Mouse (Mus musculus) stomach, embryonic 14.5 days (tissue): ENCODE data around the gene Gm20388. TPM values are rescaled to one million over a fixed set of nuclear protein-coding genes. Genes with fewer than 3 reads are reported as not detected.

ENCODE experiments used
- ATAC-seq: fragments of 200-750 bp; cut with Nextera tagmentation; 2 replicates; pipeline ENCODE4 v1.8.0; 2017; ENCODE audit warnings: low read depth, moderate TSS enrichment; ENCODE audit not compliant: insufficient number of reproducible peaks, insufficient read depth, low FRiP score
- H3K27ac ChIP-seq: fragments of 300-500 bp; sonication (generic); 2 replicates; pipeline ENCODE4 v1.5.1; 2014; ENCODE audit warnings: mild to moderate bottlenecking, low read length, moderate library complexity, mixed read lengths
- H3K27me3 ChIP-seq: fragments of 300-500 bp; sonication (generic); 2 replicates; pipeline ENCODE4 v1.6.1; 2014; ENCODE audit warnings: low read length, control low read depth, mixed read lengths; ENCODE audit not compliant: control insufficient read depth, insufficient read depth
- H3K36me3 ChIP-seq: fragments of 300-500 bp; sonication (generic); 2 replicates; pipeline ENCODE4 v1.6.1; 2014; ENCODE audit warnings: mild to moderate bottlenecking, control low read depth, low read length, moderate library complexity, mixed read lengths; ENCODE audit not compliant: control insufficient read depth, insufficient read depth
- H3K4me1 ChIP-seq: fragments of 300-500 bp; sonication (generic); 2 replicates; pipeline ENCODE4 v1.6.1; 2014; ENCODE audit warnings: low read length, control low read depth, mixed read lengths; ENCODE audit not compliant: control insufficient read depth, insufficient read depth
- H3K4me2 ChIP-seq: fragments of 300-500 bp; sonication (generic); replicated peaks from 2 replicates; pipeline ENCODE4 v1.6.1; 2014; ENCODE audit warnings: low read depth, low read length, control low read depth
- H3K4me3 ChIP-seq: fragments of 300-500 bp; sonication (generic); 2 replicates; pipeline ENCODE4 v1.5.1; 2014; ENCODE audit warnings: low read depth, low read length, control low read depth
- H3K9ac ChIP-seq: fragments of 300-500 bp; sonication (generic); replicated peaks from 2 replicates; pipeline ENCODE4 v1.6.1; 2014; ENCODE audit warnings: low read depth, mild to moderate bottlenecking, control low read depth, low read length, moderate library complexity, mixed read lengths
- H3K9me3 ChIP-seq: fragments of 300-500 bp; sonication (generic); 2 replicates; pipeline ENCODE4 v1.6.1; 2016; ENCODE audit warnings: low read depth, low read length, control low read depth; ENCODE audit not compliant: control insufficient read depth
- WGBS: fragments of 180-500 bp; shearing (Covaris S2); extraction: QIAGEN DNeasy Blood & Tissue Kit; methylation state at CpG from one replicate; pipeline ENCODE4 v1.1.7; 2014; 5-methylcytosine and 5-hydroxymethylcytosine counted together
- polyA plus RNA-seq: library from polyadenylated mRNA; unstranded; fragments of >200 nt; fragmentation: Nextera tagmentation; extraction: Ambion mirVana; gene quantifications from 2 replicates; pipeline ENCODE4 v1.2.1, GENCODE M21; 2014

Gm20388 gene
- polyA plus RNA-seq, 1 experiment from 2014 or later, result 11.4 TPM

DNA sequence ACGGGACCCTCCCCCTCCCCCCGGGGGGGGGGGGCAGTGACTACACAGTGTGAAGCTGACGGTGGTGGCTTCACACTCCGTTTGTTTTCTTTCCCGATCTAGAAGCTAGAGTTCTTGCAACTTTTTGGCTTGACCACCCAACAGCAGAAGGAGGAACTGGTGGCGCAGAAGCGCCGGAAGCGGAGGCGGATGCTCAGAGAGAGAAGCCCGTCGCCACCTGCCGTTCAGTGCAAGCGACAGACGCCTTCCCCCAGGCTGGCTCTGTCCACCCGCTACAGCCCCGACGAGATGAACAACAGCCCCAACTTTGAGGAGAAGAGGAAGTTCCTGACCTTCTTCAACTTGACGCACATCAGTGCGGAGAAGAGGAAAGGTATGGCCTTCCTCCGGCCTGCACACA lies 661.9 kb downstream of the Gm20388 start:
- Histone ChIP-seq H3K4me1 (0 out of 2 replicates have a peak, but pooled peaks cover 2% of the 10 kb centered on the region), H3K4me2 (no peak overlapping the region), H3K9me3 (no peaks in the 10 kb centered on the region), H3K9ac (no peak overlapping the region), H3K27me3 (no peaks in the 10 kb centered on the region), H3K36me3 (peaks cover 84% of the 10 kb centered on the region), H3K4me3 (no peak overlapping the region), H3K27ac (no peak overlapping the region)
- 82% methylated on average over 21 of the region's 21 CpGs for WGBS
- no peak for ATAC-seq

DNA sequence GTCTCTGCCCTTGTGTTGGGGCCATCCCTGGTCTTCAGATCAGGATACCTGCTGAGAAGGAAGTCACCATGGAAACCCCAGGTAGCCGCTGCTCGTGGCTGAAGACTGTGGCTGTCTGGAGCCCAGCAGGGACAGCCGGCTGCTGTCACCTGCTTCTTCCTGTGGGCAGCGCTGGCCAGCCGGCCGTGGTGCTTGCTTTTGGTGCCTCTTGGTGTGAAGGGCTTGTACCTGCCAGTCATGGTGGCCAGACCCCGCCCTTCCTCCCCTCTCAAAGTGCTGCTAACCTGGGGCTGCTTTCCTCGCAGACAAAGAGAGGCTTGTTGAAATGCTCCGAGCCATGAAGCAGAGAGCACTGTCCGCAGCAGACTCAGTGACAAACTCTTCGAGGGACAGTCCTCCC lies 663.2 kb downstream of the Gm20388 start:
- H3K36me3 ChIP-seq, result peaks cover 86% of the 10 kb centered on the region

DNA sequence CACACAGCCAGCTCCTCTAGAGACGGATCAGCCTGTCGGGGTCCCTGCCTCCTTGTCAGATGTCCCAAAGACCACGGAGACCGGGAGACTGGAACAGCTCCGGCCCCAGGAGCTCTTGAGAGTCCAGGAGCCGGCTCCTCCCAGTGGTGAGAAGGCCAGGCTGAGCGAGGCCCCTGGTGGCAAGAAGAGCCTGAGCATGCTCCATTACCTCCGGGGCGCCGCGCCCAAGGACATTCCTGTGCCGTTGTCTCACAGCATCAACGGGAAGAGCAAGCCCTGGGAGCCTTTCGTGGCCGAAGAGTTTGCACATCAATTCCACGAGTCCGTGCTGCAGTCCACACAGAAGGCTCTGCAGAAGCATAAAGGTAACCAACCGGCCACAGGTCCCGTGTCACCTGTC lies 664.3 kb downstream of the Gm20388 start:
- Histone ChIP-seq H3K9me3 (no peaks in the 10 kb centered on the region), H3K9ac (no peak overlapping the region), H3K4me2 (no peak overlapping the region), H3K4me1 (0 out of 2 replicates have a peak, but pooled peaks cover 2% of the 10 kb centered on the region), H3K27ac (no peak overlapping the region), H3K4me3 (no peak overlapping the region), H3K36me3 (peaks cover 86% of the 10 kb centered on the region), H3K27me3 (no peaks in the 10 kb centered on the region)
- 73% methylated on average over 19 of the region's 19 CpGs for WGBS
- no peak for ATAC-seq

More for the DNA sequence above, 663.2 kb downstream of the Gm20388 start:
- no peak for ATAC-seq
- H3K4me2 ChIP-seq, result no peak overlapping the region
- H3K9ac ChIP-seq, result no peak overlapping the region
- no peak overlapping the region for H3K27ac ChIP-seq
- no peak overlapping the region for H3K4me3 ChIP-seq
- no peaks in the 10 kb centered on the region for H3K9me3 ChIP-seq
- H3K4me1 ChIP-seq, result 0 out of 2 replicates have a peak, but pooled peaks cover 2% of the 10 kb centered on the region
- 80% methylated on average over 11 of the region's 11 CpGs for WGBS
- no peaks in the 10 kb centered on the region for H3K27me3 ChIP-seq

- no peak overlapping the region for H3K27ac ChIP-seq
- 44% methylated on average over 9 of the region's 9 CpGs for WGBS
- ATAC-seq, result no peak
Measured at GRCm38 (mm10) chr8:120575801-120576200, 665.2 kb downstream of the Gm20388 start.

GRCm38 (mm10) chr8:120577821-120578220 lies 667.2 kb downstream of the Gm20388 start:
- no peaks in the 10 kb centered on the region for H3K9me3 ChIP-seq
- H3K4me1 ChIP-seq, result 0 out of 2 replicates have a peak, but pooled peaks cover 2% of the 10 kb centered on the region
- H3K27ac ChIP-seq, result no peak overlapping the region
- H3K4me3 ChIP-seq, result no peak overlapping the region
- H3K4me2 ChIP-seq, result no peak overlapping the region
- 92% methylated on average over 17 of the region's 17 CpGs for WGBS
- no peaks in the 10 kb centered on the region for H3K27me3 ChIP-seq
- peaks cover 93% of the 10 kb centered on the region for H3K36me3 ChIP-seq
- ATAC-seq, result no peak
- H3K9ac ChIP-seq, result no peak overlapping the region

More at GRCm38 (mm10) chr8:120575801-120576200, 665.2 kb downstream of the Gm20388 start:
- Histone ChIP-seq H3K4me3 (no peak overlapping the region), H3K9ac (no peak overlapping the region), H3K27me3 (no peaks in the 10 kb centered on the region), H3K4me1 (0 out of 2 replicates have a peak, but pooled peaks cover 2% of the 10 kb centered on the region), H3K36me3 (peaks cover 94% of the 10 kb centered on the region), H3K9me3 (no peaks in the 10 kb centered on the region), H3K4me2 (no peak overlapping the region)

- ATAC-seq, result no peak
- 0 out of 2 replicates have a peak, but pooled peaks cover 2% of the 10 kb centered on the region for H3K4me1 ChIP-seq
- no peaks in the 10 kb centered on the region for H3K9me3 ChIP-seq
- 92% methylated on average over 8 of the region's 8 CpGs for WGBS
- H3K27me3 ChIP-seq, result no peaks in the 10 kb centered on the region
- no peak overlapping the region for H3K4me3 ChIP-seq
- no peak overlapping the region for H3K9ac ChIP-seq
- no peak overlapping the region for H3K27ac ChIP-seq
- H3K4me2 ChIP-seq, result no peak overlapping the region
- peaks cover 67% of the 10 kb centered on the region for H3K36me3 ChIP-seq
Measured at GRCm38 (mm10) chr8:120580336-120581000, 669.8 kb downstream of the Gm20388 start.

DNA sequence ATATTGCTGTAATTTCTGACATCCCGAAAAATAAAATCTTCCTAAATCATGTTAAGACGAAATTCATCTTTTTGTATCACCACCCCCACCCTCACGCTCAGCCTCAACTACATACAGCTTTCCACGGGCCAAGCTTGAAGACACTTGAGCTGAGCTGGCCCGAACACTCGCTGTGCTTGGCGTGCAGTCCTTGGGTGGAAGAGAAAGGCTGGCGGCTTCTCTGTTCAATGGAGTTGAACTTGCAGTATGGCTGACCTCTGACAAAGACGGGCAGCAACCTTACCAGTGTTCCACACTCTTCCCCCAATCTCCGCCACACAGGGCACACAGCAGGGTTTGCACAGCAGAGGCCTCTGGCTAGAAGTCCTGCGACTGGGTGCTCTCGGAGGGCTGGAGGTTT lies 670.7 kb downstream of the Gm20388 start:
- H3K9ac ChIP-seq, result no peak overlapping the region
- no peaks in the 10 kb centered on the region for H3K27me3 ChIP-seq
- H3K36me3 ChIP-seq, result peaks cover 59% of the 10 kb centered on the region
- 93% methylated on average over 12 of the region's 12 CpGs for WGBS
- no peak for ATAC-seq
- no peak overlapping the region for H3K4me3 ChIP-seq
- no peak overlapping the region for H3K4me2 ChIP-seq
- H3K27ac ChIP-seq, result no peak overlapping the region
- H3K9me3 ChIP-seq, result no peaks in the 10 kb centered on the region
- H3K4me1 ChIP-seq, result no peaks in the 10 kb centered on the region

DNA sequence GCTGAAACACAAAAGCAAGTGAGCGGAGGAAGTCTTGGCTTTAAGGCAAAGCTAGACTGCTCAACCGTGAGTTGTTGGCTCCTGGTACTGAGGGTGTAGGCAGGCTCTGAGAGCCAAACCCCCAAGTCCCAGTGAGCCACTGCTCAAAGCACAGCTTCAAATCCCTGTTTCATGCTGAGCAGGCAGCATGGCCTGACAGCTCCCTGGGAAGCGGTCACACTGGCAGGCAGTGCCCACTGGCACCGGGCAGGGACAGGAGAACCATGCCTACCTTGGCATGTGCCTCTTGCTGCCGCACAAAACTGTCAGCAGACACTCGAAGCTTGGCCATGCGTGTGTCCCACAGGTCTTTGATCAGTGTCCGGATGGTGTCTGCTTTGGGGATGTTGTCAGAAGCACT lies 671.2 kb downstream of the Gm20388 start:
- no peaks in the 10 kb centered on the region for H3K27me3 ChIP-seq
- no peak overlapping the region for H3K27ac ChIP-seq
- H3K36me3 ChIP-seq, result peaks cover 55% of the 10 kb centered on the region
- no peak overlapping the region for H3K9ac ChIP-seq
- H3K4me2 ChIP-seq, result no peak overlapping the region
- H3K4me1 ChIP-seq, result no peaks in the 10 kb centered on the region
- no peak for ATAC-seq
- H3K4me3 ChIP-seq, result no peak overlapping the region
- H3K9me3 ChIP-seq, result no peaks in the 10 kb centered on the region
- 91% methylated on average over 8 of the region's 8 CpGs for WGBS

GRCm38 (mm10) chr8:120585521-120585920 lies 674.9 kb downstream of the Gm20388 start:
- Histone ChIP-seq H3K4me2 (no peak overlapping the region), H3K27me3 (no peaks in the 10 kb centered on the region), H3K9me3 (no peaks in the 10 kb centered on the region), H3K36me3 (peaks cover 26% of the 10 kb centered on the region; the same call in 1 of the 2 replicates), H3K4me3 (no peak overlapping the region), H3K4me1 (no peaks in the 10 kb centered on the region), H3K27ac (no peak overlapping the region), H3K9ac (no peak overlapping the region)
- ATAC-seq, result no peak
- 93% methylated on average over 10 of the region's 10 CpGs for WGBS
